Mouse (Mus musculus): ENCODE results near the gene Map7d3. TPM values are rescaled to one million over a fixed set of nuclear protein-coding genes. Genes with fewer than 3 reads are reported as not detected.

The Map7d3 gene
- polyA plus RNA-seq (2012; ENCODE audit: low replicate concordance) = not detected in 2 replicates

GRCm38 (mm10) chrX:56821765-56822603, at the start of gene Map7d3:
Gene Map7d3 (minus strand): TSS chrX:56822326.

GRCm38 (mm10) chrX:56869863-56870262, 47.7 kb upstream of the Map7d3 start, which contains the start of gene Adgrg4:
Gene Adgrg4 (plus strand): TSS chrX:56870163.

Other genes starting within 250 kb of the Map7d3 start
- gene Mmgt1, start 224.3 kb downstream of the Map7d3 start, polyA plus RNA-seq (2012; ENCODE audit: low replicate concordance) = 0.11 and 1.3 TPM in 2 replicates
- gene Slc9a6, start 212.6 kb downstream of the Map7d3 start, polyA plus RNA-seq (2012; ENCODE audit: low replicate concordance) = 4.3 and 39.6 TPM in 2 replicates
- 0.10 TPM in 1 of 2 replicates, not detected in the other for gene Fhl1, start 90.5 kb downstream of the Map7d3 start, polyA plus RNA-seq (2012; ENCODE audit: low replicate concordance)
- gene Adgrg4, start 47.8 kb upstream of the Map7d3 start, polyA plus RNA-seq (2012; ENCODE audit: low replicate concordance) = not detected in 2 replicates
- 0.12 TPM in 1 of 2 replicates, not detected in the other for gene Brs3, start 220.7 kb upstream of the Map7d3 start, polyA plus RNA-seq (2012; ENCODE audit: low replicate concordance)
- gene Htatsf1, start 231.3 kb upstream of the Map7d3 start, polyA plus RNA-seq (2012; ENCODE audit: low replicate concordance) = 13.3 and 15.0 TPM in 2 replicates

Data from leukemia stem cell, adult 10-12 weeks (primary cell).